Mouse (Mus musculus) G1E (cell line): ENCODE results near the gene Tex33.

Experiments
- CTCF ChIP-seq: IDR thresholded peaks from 2 replicates; pipeline ENCODE4 v1.5.1; 2012; ENCODE audit warnings: low read depth, low read length, inconsistent platforms, mixed read lengths
- GATA1 ChIP-seq: IDR thresholded peaks from 2 replicates; pipeline ENCODE4 v1.6.1; 2012; ENCODE audit warnings: borderline replicate concordance, low read length, inconsistent platforms, mixed read lengths
- GATA2 ChIP-seq: IDR thresholded peaks from 2 replicates; pipeline ENCODE4 v1.6.1; 2012; ENCODE audit warnings: low read depth, low read length, inconsistent platforms, borderline replicate concordance
- TAL1 ChIP-seq: conservative IDR thresholded peaks from 2 replicates; pipeline ENCODE4 v1.6.1; 2012; ENCODE audit warnings: low read depth, low read length, inconsistent platforms, mixed read lengths

DNA sequence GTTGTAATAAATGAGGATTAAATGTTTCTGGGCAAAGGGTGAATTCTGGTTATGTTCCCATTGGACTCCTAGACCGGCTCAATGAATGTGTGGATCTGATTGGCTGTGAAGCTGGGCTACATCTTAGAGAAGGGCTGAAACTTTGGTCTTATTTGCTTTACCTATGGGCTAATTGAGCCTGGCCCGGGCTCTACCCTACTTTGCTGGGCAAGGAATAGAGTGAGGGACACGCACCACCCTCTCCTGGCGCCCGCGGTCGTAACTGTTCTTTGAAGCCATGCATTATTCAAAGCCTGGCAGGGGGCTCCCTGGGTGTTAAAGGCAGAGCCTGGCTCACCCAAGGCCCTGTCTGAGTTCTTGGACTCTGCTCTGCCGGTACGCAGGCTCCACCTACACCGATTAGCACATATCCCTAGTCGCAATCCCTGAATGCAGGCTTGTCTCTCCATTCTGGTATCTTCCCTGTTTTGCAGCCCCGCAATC is 13.9 kb upstream of the Tex33 start:
- no peak for TF ChIP-seq CTCF
- no peak for TF ChIP-seq TAL1
- TF ChIP-seq GATA1: no peak
- TF ChIP-seq GATA2: no peak
